Mouse (Mus musculus): ENCODE results near the gene Snx6.

Snx6 gene

GRCm38 (mm10) chr12:54699394-54699793 is 96.1 kb downstream of the Snx6 start:
- DNase-seq (ENCODE audit: low spot score): no peak

- DNase-seq (ENCODE audit: low spot score): no peak
Observed at GRCm38 (mm10) chr12:54697791-54698250, 97.7 kb downstream of the Snx6 start.

- DNase-seq (ENCODE audit: low spot score): no peak
Observed at GRCm38 (mm10) chr12:54697003-54697597, 98.4 kb downstream of the Snx6 start.
